Mouse (Mus musculus) neural tube, embryonic 13.5 days (tissue): ENCODE results near the gene Nfatc2. TPM values are rescaled to one million over a fixed set of nuclear protein-coding genes. Genes with fewer than 3 reads are reported as not detected.

ENCODE experiments used
- ATAC-seq: fragments of 200-750 bp; cut with Nextera tagmentation; 2 replicates; pipeline ENCODE4 v1.8.0; 2017; ENCODE audit warnings: low read depth, mild to moderate bottlenecking, moderate TSS enrichment, moderate library complexity
- H3K27ac ChIP-seq: fragments of 300-500 bp; sonication (generic); replicated peaks from 2 replicates; pipeline ENCODE4 v1.5.1; 2015; ENCODE audit warnings: moderate library complexity, mild to moderate bottlenecking, inconsistent platforms
- H3K27me3 ChIP-seq: fragments of 300-500 bp; sonication (generic); 2 replicates; pipeline ENCODE4 v1.6.1; 2015; ENCODE audit warnings: mild to moderate bottlenecking, inconsistent platforms
- H3K36me3 ChIP-seq: fragments of 300-500 bp; sonication (generic); 2 replicates; pipeline ENCODE4 v1.6.1; 2015; ENCODE audit warnings: mild to moderate bottlenecking, inconsistent platforms
- H3K4me1 ChIP-seq: fragments of 300-500 bp; sonication (generic); replicated peaks from 2 replicates; pipeline ENCODE4 v1.6.1; 2015; ENCODE audit warnings: inconsistent platforms
- H3K4me2 ChIP-seq: fragments of 300-500 bp; sonication (generic); 2 replicates; pipeline ENCODE4 v1.6.1; 2015; ENCODE audit warnings: inconsistent platforms, mild to moderate bottlenecking, moderate library complexity
- H3K4me3 ChIP-seq: fragments of 300-500 bp; sonication (generic); 2 replicates; pipeline ENCODE4 v1.5.1; 2015; ENCODE audit warnings: mild to moderate bottlenecking, inconsistent platforms
- H3K9ac ChIP-seq: fragments of 300-500 bp; sonication (generic); 2 replicates; pipeline ENCODE4 v1.6.1; 2015; ENCODE audit warnings: moderate library complexity, mild to moderate bottlenecking, inconsistent platforms
- H3K9me3 ChIP-seq: fragments of 300-500 bp; sonication (generic); 2 replicates; pipeline ENCODE4 v1.6.1; 2016; ENCODE audit warnings: inconsistent platforms
- WGBS: fragments of 180-500 bp; shearing (Covaris S2); methylation state at CpG from one replicate; pipeline ENCODE4 v1.1.7; 2015; 5-methylcytosine and 5-hydroxymethylcytosine counted together
- polyA plus RNA-seq: library from polyadenylated mRNA; unstranded; fragments of >200 nt; fragmentation: Nextera tagmentation; extraction: Ambion mirVana; gene quantifications from 2 replicates; pipeline ENCODE4 v1.2.1, GENCODE M21; 2015

Gene Nfatc2
- polyA plus RNA-seq, 1 experiment from 2014 or later, result 1.7 TPM

GRCm38 (mm10) chr2:168571241-168571640 lies 30.2 kb downstream of the Nfatc2 start:
- Histone ChIP-seq H3K4me3 (no peak overlapping the region), H3K4me2 (no peak overlapping the region), H3K27me3 (no peaks in the 10 kb centered on the region), H3K9ac (no peak overlapping the region), H3K9me3 (no peaks in the 10 kb centered on the region), H3K4me1 (no peaks in the 10 kb centered on the region; the same call in 1 of the 2 replicates), H3K27ac (no peak overlapping the region), H3K36me3 (no peaks in the 10 kb centered on the region)
- ATAC-seq, result no peak
- WGBS, result 96% methylated on average over 32 of the region's 32 CpGs

GRCm38 (mm10) chr2:168565538-168566253 lies 35.8 kb downstream of the Nfatc2 start:
- H3K27ac ChIP-seq, result no peak overlapping the region
- H3K36me3 ChIP-seq, result no peaks in the 10 kb centered on the region
- no peak overlapping the region for H3K4me2 ChIP-seq
- no peak for ATAC-seq
- peaks cover 3% of the 10 kb centered on the region; the same call in 1 of the 2 replicates for H3K27me3 ChIP-seq
- H3K9me3 ChIP-seq, result no peaks in the 10 kb centered on the region
- no peak overlapping the region for H3K4me3 ChIP-seq
- H3K9ac ChIP-seq, result no peak overlapping the region
- WGBS, result 83% methylated on average over 19 of the region's 19 CpGs
- H3K4me1 ChIP-seq, result 0 out of 2 replicates have a peak, but pooled peaks cover 3% of the 10 kb centered on the region

- no peak overlapping the region for H3K4me3 ChIP-seq
- no peak overlapping the region for H3K27ac ChIP-seq
- ATAC-seq, result no peak
- no peak overlapping the region for H3K9ac ChIP-seq
- 55% methylated on average over 12 of the region's 12 CpGs for WGBS
- peaks cover 3% of the 10 kb centered on the region for H3K27me3 ChIP-seq
- H3K9me3 ChIP-seq, result no peaks in the 10 kb centered on the region
- H3K36me3 ChIP-seq, result no peaks in the 10 kb centered on the region
- H3K4me2 ChIP-seq, result no peak overlapping the region
- 0 out of 2 replicates have a peak, but pooled peaks cover 3% of the 10 kb centered on the region for H3K4me1 ChIP-seq
Measured at GRCm38 (mm10) chr2:168563184-168563583, 38.3 kb downstream of the Nfatc2 start.

- WGBS, result 43% methylated on average over 8 of the region's 8 CpGs
- no peak for ATAC-seq
- Histone ChIP-seq H3K4me1 (peaks cover 50% of the 10 kb centered on the region), H3K9me3 (no peaks in the 10 kb centered on the region), H3K4me2 (no peak overlapping the region), H3K36me3 (no peaks in the 10 kb centered on the region), H3K27me3 (peaks cover 18% of the 10 kb centered on the region), H3K4me3 (no peak overlapping the region), H3K27ac (no peak overlapping the region), H3K9ac (no peak overlapping the region)
Measured at GRCm38 (mm10) chr2:168557035-168557434, 44.4 kb downstream of the Nfatc2 start.

GRCm38 (mm10) chr2:168555897-168556670 lies 45.4 kb downstream of the Nfatc2 start:
- Histone ChIP-seq H3K27me3 (peaks cover 17% of the 10 kb centered on the region), H3K27ac (0 out of 2 replicates have a peak overlapping the region, but pooled peaks have one; percentile 42), H3K4me1 (peaks cover 54% of the 10 kb centered on the region), H3K4me3 (no peak overlapping the region), H3K9me3 (no peaks in the 10 kb centered on the region), H3K4me2 (no peak overlapping the region), H3K36me3 (no peaks in the 10 kb centered on the region), H3K9ac (no peak overlapping the region)
- no peak for ATAC-seq
- WGBS, result 37% methylated on average over 23 of the region's 23 CpGs

- Histone ChIP-seq H3K4me1 (peaks cover 54% of the 10 kb centered on the region), H3K9ac (peak overlapping the region; percentile 39; the same call in 1 of the 2 replicates), H3K4me3 (no peak overlapping the region), H3K4me2 (no peak overlapping the region), H3K9me3 (no peaks in the 10 kb centered on the region), H3K36me3 (no peaks in the 10 kb centered on the region), H3K27ac (0 out of 2 replicates have a peak overlapping the region, but pooled peaks have one; percentile 3), H3K27me3 (peaks cover 16% of the 10 kb centered on the region; the same call in 1 of the 2 replicates)
- WGBS, result 40% methylated on average over 18 of the region's 18 CpGs
- no peak for ATAC-seq
Measured at GRCm38 (mm10) chr2:168553541-168553961, 47.9 kb downstream of the Nfatc2 start.

GRCm38 (mm10) chr2:168552405-168552804 lies 49.1 kb downstream of the Nfatc2 start:
- no peak for ATAC-seq
- no peaks in the 10 kb centered on the region for H3K9me3 ChIP-seq
- H3K27ac ChIP-seq, result peak overlapping the region; percentile 46; the same call in 1 of the 2 replicates
- no peak overlapping the region for H3K9ac ChIP-seq
- H3K4me3 ChIP-seq, result no peak overlapping the region
- no peak overlapping the region for H3K4me2 ChIP-seq
- WGBS, result 45% methylated on average over 5 of the region's 5 CpGs
- peaks cover 16% of the 10 kb centered on the region; the same call in 1 of the 2 replicates for H3K27me3 ChIP-seq
- peaks cover 54% of the 10 kb centered on the region for H3K4me1 ChIP-seq
- no peaks in the 10 kb centered on the region for H3K36me3 ChIP-seq

- WGBS, result 92% methylated on average over 7 of the region's 7 CpGs
- Histone ChIP-seq H3K4me2 (no peak overlapping the region), H3K27me3 (peaks cover 13% of the 10 kb centered on the region; the same call in 1 of the 2 replicates), H3K9ac (no peak overlapping the region), H3K4me1 (peaks cover 45% of the 10 kb centered on the region), H3K36me3 (no peaks in the 10 kb centered on the region), H3K4me3 (no peak overlapping the region), H3K27ac (no peak overlapping the region), H3K9me3 (no peaks in the 10 kb centered on the region)
- no peak for ATAC-seq
Measured at GRCm38 (mm10) chr2:168551218-168551617, 50.2 kb downstream of the Nfatc2 start.

GRCm38 (mm10) chr2:168549326-168549725 lies 52.1 kb downstream of the Nfatc2 start:
- Histone ChIP-seq H3K27ac (no peak overlapping the region), H3K4me1 (peaks cover 30% of the 10 kb centered on the region), H3K4me2 (no peak overlapping the region), H3K4me3 (no peak overlapping the region), H3K9me3 (no peaks in the 10 kb centered on the region), H3K27me3 (peaks cover 4% of the 10 kb centered on the region; the same call in 1 of the 2 replicates), H3K36me3 (no peaks in the 10 kb centered on the region), H3K9ac (no peak overlapping the region)
- no peak for ATAC-seq
- 68% methylated on average over 12 of the region's 12 CpGs for WGBS

GRCm38 (mm10) chr2:168548008-168548407 lies 53.4 kb downstream of the Nfatc2 start:
- Histone ChIP-seq H3K4me3 (no peak overlapping the region), H3K27me3 (no peaks in the 10 kb centered on the region), H3K9me3 (no peaks in the 10 kb centered on the region), H3K36me3 (no peaks in the 10 kb centered on the region), H3K9ac (no peak overlapping the region), H3K4me1 (peaks cover 28% of the 10 kb centered on the region), H3K4me2 (no peak overlapping the region), H3K27ac (no peak overlapping the region)
- 77% methylated on average over 4 of the region's 4 CpGs for WGBS
- ATAC-seq, result no peak

GRCm38 (mm10) chr2:168545901-168546557 lies 55.4 kb downstream of the Nfatc2 start:
- no peak overlapping the region for H3K9ac ChIP-seq
- no peak overlapping the region for H3K4me3 ChIP-seq
- H3K4me2 ChIP-seq, result no peak overlapping the region
- WGBS, result 66% methylated on average over 15 of the region's 15 CpGs
- H3K9me3 ChIP-seq, result no peaks in the 10 kb centered on the region
- peaks cover 3% of the 10 kb centered on the region; the same call in 1 of the 2 replicates for H3K27me3 ChIP-seq
- H3K4me1 ChIP-seq, result peaks cover 15% of the 10 kb centered on the region
- no peak for ATAC-seq
- H3K27ac ChIP-seq, result no peak overlapping the region
- no peaks in the 10 kb centered on the region for H3K36me3 ChIP-seq

GRCm38 (mm10) chr2:168544102-168544501 lies 57.4 kb downstream of the Nfatc2 start:
- Histone ChIP-seq H3K9me3 (no peaks in the 10 kb centered on the region), H3K27me3 (peaks cover 3% of the 10 kb centered on the region; the same call in 1 of the 2 replicates), H3K4me2 (no peak overlapping the region), H3K9ac (no peak overlapping the region), H3K4me1 (peaks cover 15% of the 10 kb centered on the region), H3K36me3 (no peaks in the 10 kb centered on the region), H3K4me3 (no peak overlapping the region), H3K27ac (no peak overlapping the region)
- no peak for ATAC-seq
- 56% methylated on average over 13 of the region's 13 CpGs for WGBS
